Mouse (Mus musculus): Measurements from ENCODE around the gene Gm10073.

DNA sequence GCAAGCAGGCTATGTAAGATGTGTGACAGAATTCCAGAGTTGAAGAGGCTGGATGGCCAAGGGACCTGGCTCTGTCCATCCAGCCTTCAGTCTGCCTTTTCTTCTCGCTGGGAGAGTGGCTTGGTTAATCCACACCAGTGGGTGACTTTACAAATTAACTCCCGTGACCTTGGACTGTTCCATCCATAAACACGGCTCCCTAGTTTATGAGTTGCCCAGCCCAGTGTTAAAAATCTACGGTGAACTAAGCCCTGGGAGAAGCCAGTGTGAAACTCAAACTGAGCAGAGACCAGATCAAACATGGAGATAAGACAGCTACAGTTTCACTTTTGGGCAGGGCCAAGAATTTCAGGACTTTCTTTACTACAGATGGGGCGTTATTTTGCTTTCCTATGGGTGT is 49.8 kb upstream of the Gm10073 start:
- TF ChIP-seq CTCF (IDR thresholded peaks at IDR 0.05; ENCODE audit: insufficient read depth, low read length) (no peak), POLR2A (IDR thresholded peaks at IDR 0.05; ENCODE audit: borderline replicate concordance, extremely low read depth, low read depth, low read length) (no peak)

Data from lung, adult 2 months (tissue).